Mouse (Mus musculus) thymus, adult 2 months (tissue): ENCODE results near the gene Prpf6. TPM values are rescaled to one million over a fixed set of nuclear protein-coding genes. Genes with fewer than 3 reads are reported as not detected.

Experiments used
- DNase-seq: peaks from one replicate; pipeline ENCODE4 v3.0.0; 2021
- H3K27ac ChIP-seq: fragments of 200-500 bp; 2 replicates; pipeline ENCODE4 v1.5.1; 2012; ENCODE audit warnings: low read length, control low read depth; ENCODE audit not compliant: control insufficient read depth, insufficient read depth
- H3K27me3 ChIP-seq: fragments of 200-500 bp; 2 replicates; pipeline ENCODE4 v1.6.1; 2012; ENCODE audit warnings: mild to moderate bottlenecking, low read length, moderate library complexity, mixed read lengths; ENCODE audit not compliant: control insufficient read depth, insufficient read depth
- H3K36me3 ChIP-seq: fragments of 200-500 bp; 2 replicates; pipeline ENCODE4 v1.6.1; 2012; ENCODE audit warnings: mild to moderate bottlenecking, low read length, moderate library complexity; ENCODE audit not compliant: control insufficient read depth, insufficient read depth
- H3K4me1 ChIP-seq: fragments of 200-500 bp; replicated peaks from 2 replicates; pipeline ENCODE4 v1.6.1; 2012; ENCODE audit warnings: low read length; ENCODE audit not compliant: control insufficient read depth, insufficient read depth
- H3K4me3 ChIP-seq: fragments of 200-500 bp; 2 replicates; pipeline ENCODE4 v1.5.1; 2012; ENCODE audit warnings: mild to moderate bottlenecking, low read length, control low read depth, moderate library complexity; ENCODE audit not compliant: control insufficient read depth, insufficient read depth
- CTCF ChIP-seq: fragments of 200-500 bp; IDR thresholded peaks from 2 replicates; pipeline ENCODE4 v1.5.1; 2012; ENCODE audit warnings: mild to moderate bottlenecking, control low read depth, low read length, moderate library complexity, borderline replicate concordance; ENCODE audit not compliant: control insufficient read depth, poor library complexity, insufficient read depth; ENCODE audit errors: extremely low read depth
- POLR2A ChIP-seq: fragments of 200-500 bp; IDR thresholded peaks from 2 replicates; pipeline ENCODE4 v1.6.1; 2012; ENCODE audit warnings: mild to moderate bottlenecking, low read length, control low read depth, moderate library complexity; ENCODE audit not compliant: control insufficient read depth, poor library complexity, insufficient read depth; ENCODE audit errors: extremely low read depth
- WGBS: fragments of 180-500 bp; shearing (Covaris S2); methylation state at CpG from one replicate; pipeline ENCODE4 v1.1.7; 2018; 5-methylcytosine and 5-hydroxymethylcytosine counted together
- polyA plus RNA-seq: library from polyadenylated mRNA; depleted of rRNA; stranded (reverse); fragments of >200 nt; gene quantifications from 2 replicates; pipeline ENCODE4 v1.2.3, GENCODE M21; 2012

The Prpf6 gene
- polyA plus RNA-seq, 1 experiment = 22.2 TPM

- peaks cover 3% of the 10 kb centered on the region; the same call in 1 of the 2 replicates for H3K36me3 ChIP-seq
- H3K4me1 ChIP-seq = peaks cover 9% of the 10 kb centered on the region
- DNase-seq = no peak
- WGBS = 98% methylated on average over 4 of the region's 4 CpGs
- no peak within 1 kb of the TSS for H3K27ac ChIP-seq
- no peak for TF ChIP-seq POLR2A
- TF ChIP-seq CTCF = no peak
- no peak within 1 kb of the TSS for H3K4me3 ChIP-seq
- no peaks in the 10 kb centered on the region for H3K27me3 ChIP-seq
These were observed 7.2 kb upstream of the Prpf6 start, which contains the start of gene Uckl1 for GRCm38 (mm10) chr2:181584411-181584942. Gene Uckl1, minus strand, starts transcription at chr2:181584892.

GRCm38 (mm10) chr2:181585506-181585905 lies 6.2 kb upstream of the Prpf6 start:
- no peaks in the 10 kb centered on the region for H3K27me3 ChIP-seq
- peaks cover 3% of the 10 kb centered on the region; the same call in 1 of the 2 replicates for H3K36me3 ChIP-seq
- 94% methylated on average over 5 of the region's 5 CpGs for WGBS
- no peak for DNase-seq
- H3K27ac ChIP-seq = no peak overlapping the region
- H3K4me3 ChIP-seq = no peak overlapping the region
- no peak for TF ChIP-seq CTCF
- no peak for TF ChIP-seq POLR2A
- peaks cover 6% of the 10 kb centered on the region for H3K4me1 ChIP-seq

GRCm38 (mm10) chr2:181586124-181586523 lies 5.5 kb upstream of the Prpf6 start:
- Histone ChIP-seq H3K27ac (no peak overlapping the region), H3K36me3 (peaks cover 3% of the 10 kb centered on the region; the same call in 1 of the 2 replicates), H3K4me3 (no peak overlapping the region), H3K4me1 (0 out of 2 replicates have a peak, but pooled peaks cover 2% of the 10 kb centered on the region), H3K27me3 (no peaks in the 10 kb centered on the region)
- no peak for TF ChIP-seq CTCF
- no peak for TF ChIP-seq POLR2A
- WGBS = 97% methylated on average over 3 of the region's 3 CpGs
- no peak for DNase-seq

GRCm38 (mm10) chr2:181587796-181588195 lies 3.9 kb upstream of the Prpf6 start:
- Histone ChIP-seq H3K27me3 (no peaks in the 10 kb centered on the region), H3K36me3 (peaks cover 3% of the 10 kb centered on the region; the same call in 1 of the 2 replicates), H3K4me1 (peaks cover 8% of the 10 kb centered on the region), H3K4me3 (no peak overlapping the region), H3K27ac (no peak overlapping the region)
- DNase-seq = no peak
- 93% methylated on average over 6 of the region's 6 CpGs for WGBS
- no peak for TF ChIP-seq POLR2A
- TF ChIP-seq CTCF = no peak

GRCm38 (mm10) chr2:181588229-181588780 lies 3.4 kb upstream of the Prpf6 start:
- Histone ChIP-seq H3K27me3 (no peaks in the 10 kb centered on the region), H3K36me3 (peaks cover 3% of the 10 kb centered on the region; the same call in 1 of the 2 replicates), H3K4me3 (no peak overlapping the region), H3K4me1 (peaks cover 11% of the 10 kb centered on the region), H3K27ac (no peak overlapping the region)
- no peak for TF ChIP-seq POLR2A
- no peak for TF ChIP-seq CTCF
- DNase-seq = no peak
- WGBS = 95% methylated on average over 11 of the region's 11 CpGs

DNA sequence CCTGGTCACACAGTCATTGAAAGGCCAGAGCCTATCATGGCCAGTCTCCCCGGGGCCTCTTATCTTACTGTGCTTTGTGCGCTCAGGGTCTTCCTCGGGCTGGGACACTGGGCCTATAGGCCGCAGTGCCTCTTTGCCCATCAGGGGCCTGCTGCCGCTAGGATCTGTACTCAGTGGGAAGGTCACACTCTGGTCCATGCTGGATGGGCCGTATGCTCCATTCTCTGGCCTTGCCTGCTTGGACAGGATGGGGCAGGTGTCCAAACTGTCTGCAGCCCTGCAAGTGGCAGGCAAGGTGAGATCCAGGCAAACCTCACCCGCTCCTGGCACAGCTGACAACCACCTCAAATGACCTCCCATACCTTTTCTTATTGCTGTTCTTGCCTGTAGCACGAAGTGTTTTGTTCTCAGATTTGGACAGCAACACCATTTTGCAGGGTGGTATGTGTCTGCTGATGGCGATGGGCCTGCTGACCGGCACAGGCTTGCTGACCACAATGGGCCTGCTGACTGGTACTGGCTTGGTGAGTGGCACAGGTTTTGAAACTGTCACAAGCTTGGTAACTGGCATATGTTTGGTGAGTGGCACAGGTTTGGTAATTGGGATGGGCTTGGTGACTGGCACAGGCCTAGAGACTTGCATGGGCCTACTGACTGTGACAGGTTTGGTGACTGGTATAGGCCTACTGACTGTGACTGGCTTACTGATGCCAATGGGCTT lies 2.5 kb upstream of the Prpf6 start:
- H3K4me3 ChIP-seq = no peak overlapping the region
- DNase-seq = no peak
- H3K36me3 ChIP-seq = peaks cover 3% of the 10 kb centered on the region; the same call in 1 of the 2 replicates
- H3K27ac ChIP-seq = no peak overlapping the region
- H3K27me3 ChIP-seq = no peaks in the 10 kb centered on the region
- H3K4me1 ChIP-seq = peaks cover 11% of the 10 kb centered on the region
- no peak for TF ChIP-seq CTCF
- 96% methylated on average over 10 of the region's 10 CpGs for WGBS

DNA sequence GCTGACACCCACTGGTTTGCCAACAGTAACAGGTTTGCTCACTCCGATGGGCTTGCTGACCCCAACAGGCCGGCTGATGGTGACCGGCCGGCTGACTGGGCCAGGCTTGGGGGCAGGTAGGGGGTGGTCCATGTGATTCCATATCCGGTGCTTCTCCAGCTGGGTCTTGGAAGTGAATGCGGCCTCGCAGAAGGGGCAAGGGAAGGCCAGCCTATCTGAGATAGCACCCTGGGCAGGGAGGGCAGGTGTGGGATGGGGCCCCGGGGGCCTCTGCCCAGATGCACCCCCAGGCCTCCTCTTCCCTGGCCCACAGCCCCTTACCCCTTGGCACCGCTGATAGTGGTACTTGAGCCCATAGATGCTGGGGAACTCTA lies 1.9 kb upstream of the Prpf6 start:
- Histone ChIP-seq H3K4me1 (peaks cover 11% of the 10 kb centered on the region), H3K27me3 (no peaks in the 10 kb centered on the region), H3K36me3 (peaks cover 3% of the 10 kb centered on the region; the same call in 1 of the 2 replicates), H3K4me3 (no peak overlapping the region), H3K27ac (no peak overlapping the region)
- 99% methylated on average over 9 of the region's 9 CpGs for WGBS
- TF ChIP-seq CTCF (no peak), POLR2A (no peak)
- no peak for DNase-seq
